Mouse (Mus musculus) right cerebral cortex, postnatal 36 days (tissue): Measurements from ENCODE around the gene Asxl1.

ENCODE experiments used
- DNase-seq, 2 experiments: peaks; one replicate each; pipeline ENCODE4 v3.0.0; 2022; ENCODE audit warnings: low spot score in 2 of 2, mixed read lengths in 1 of 2

The Asxl1 gene

GRCm38 (mm10) chr2:153345454-153346220, at the start of gene Asxl1:
TSS of gene Asxl1 (plus strand) at chr2:153345829.
- peak; percentile 94 to 96 for DNase-seq

- DNase-seq, result no peak
Measured at GRCm38 (mm10) chr2:153297771-153298170, 47.9 kb upstream of the Asxl1 start.

GRCm38 (mm10) chr2:153298460-153298859, 47.2 kb upstream of the Asxl1 start:
- DNase-seq, result no peak

- DNase-seq, result no peak
Measured at GRCm38 (mm10) chr2:153298863-153299262, 46.8 kb upstream of the Asxl1 start.

- no peak for DNase-seq
Measured at GRCm38 (mm10) chr2:153301123-153301522, 44.5 kb upstream of the Asxl1 start.

GRCm38 (mm10) chr2:153305240-153305639, 40.4 kb upstream of the Asxl1 start:
- no peak for DNase-seq

- DNase-seq, result no peak
Measured at GRCm38 (mm10) chr2:153308586-153308985, 37.0 kb upstream of the Asxl1 start.

- DNase-seq, result no peak
Measured at GRCm38 (mm10) chr2:153309106-153309505, 36.5 kb upstream of the Asxl1 start.

- no peak for DNase-seq
Measured at GRCm38 (mm10) chr2:153310228-153310627, 35.4 kb upstream of the Asxl1 start.

GRCm38 (mm10) chr2:153312884-153313283, 32.7 kb upstream of the Asxl1 start:
- no peak for DNase-seq

- DNase-seq, result no peak
Measured at GRCm38 (mm10) chr2:153318408-153318807, 27.2 kb upstream of the Asxl1 start.

- no peak for DNase-seq
Measured at GRCm38 (mm10) chr2:153319036-153319643, 26.5 kb upstream of the Asxl1 start.

GRCm38 (mm10) chr2:153325706-153326376, 19.8 kb upstream of the Asxl1 start:
- no peak for DNase-seq

- DNase-seq, result no peak
Measured at GRCm38 (mm10) chr2:153332271-153332670, 13.4 kb upstream of the Asxl1 start.

GRCm38 (mm10) chr2:153332981-153333380, 12.6 kb upstream of the Asxl1 start:
- no peak for DNase-seq

GRCm38 (mm10) chr2:153333822-153334232, 11.8 kb upstream of the Asxl1 start:
- no peak for DNase-seq

GRCm38 (mm10) chr2:153334281-153334680, 11.3 kb upstream of the Asxl1 start:
- no peak for DNase-seq

- DNase-seq, result no peak
Measured at GRCm38 (mm10) chr2:153336117-153336516, 9.5 kb upstream of the Asxl1 start.

GRCm38 (mm10) chr2:153338361-153339350, 7.0 kb upstream of the Asxl1 start:
- DNase-seq, result no peak

GRCm38 (mm10) chr2:153342166-153342565, 3.5 kb upstream of the Asxl1 start:
- DNase-seq, result no peak

- no peak for DNase-seq
Measured at GRCm38 (mm10) chr2:153342602-153343001, 3.0 kb upstream of the Asxl1 start.

GRCm38 (mm10) chr2:153343191-153343590, 2.4 kb upstream of the Asxl1 start:
- DNase-seq, result no peak
